Mouse (Mus musculus) myocyte (in vitro differentiated cells): ENCODE measurements at regions not wholly inside any gene's neighbourhood (a gene's known extent, or its start where the extent isn't known, plus 50 kb on each side); places are given as distances from the start of the nearest gene placed in this dataset.

Experiments
- POLR2A ChIP-seq: IDR thresholded peaks from one replicate; pipeline ENCODE4 v1.6.1; 2011; ENCODE audit warnings: low read depth, mild to moderate bottlenecking, control low read depth, moderate library complexity; ENCODE audit not compliant: insufficient read length
- POLR2AphosphoS2 ChIP-seq: IDR thresholded peaks from one replicate; pipeline ENCODE4 v1.6.1; 2011; ENCODE audit warnings: low read depth, control low read depth; ENCODE audit not compliant: insufficient read length
- TCF12 ChIP-seq: IDR thresholded peaks from one replicate; pipeline ENCODE4 v1.6.1; 2011; ENCODE audit warnings: mild to moderate bottlenecking, control low read depth; ENCODE audit not compliant: poor library complexity, insufficient read depth, severe bottlenecking

DNA sequence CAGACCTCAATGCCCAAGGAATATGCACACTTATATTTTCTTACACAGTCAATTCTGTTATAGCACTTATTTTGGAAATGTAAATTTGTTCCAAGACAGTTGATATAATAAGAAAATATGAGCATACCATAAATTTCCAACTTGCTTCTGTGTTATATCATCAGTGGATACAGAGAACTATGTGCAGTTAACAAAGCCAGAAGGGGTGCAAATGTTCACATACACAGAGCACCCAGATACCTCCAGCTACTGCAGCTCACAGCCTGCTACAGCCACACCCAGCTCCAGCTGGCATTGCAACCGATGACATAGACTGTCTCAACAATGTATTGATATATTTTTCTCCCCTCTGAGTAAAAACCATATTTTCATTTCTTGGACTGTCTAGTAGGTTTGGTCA, 785.3 kb downstream of the Cypt12 start:
- TF ChIP-seq POLR2A (no peak), POLR2AphosphoS2 (no peak), TCF12 (no peak)
